Mouse (Mus musculus) C2C12 (cell line): ENCODE measurements around the gene Gsdme.

Source experiments
- CTCF ChIP-seq: IDR thresholded peaks from one replicate; pipeline ENCODE4 v1.5.1; 2011; ENCODE audit not compliant: control insufficient read depth, insufficient read depth, insufficient read length
- FOSL1 ChIP-seq: IDR thresholded peaks from one replicate; pipeline ENCODE4 v1.8.0; 2011; ENCODE audit warnings: mild to moderate bottlenecking, low read length; ENCODE audit not compliant: poor library complexity, insufficient read depth, severe bottlenecking
- MAX ChIP-seq: IDR thresholded peaks from one replicate; pipeline ENCODE4 v1.6.1; 2011; ENCODE audit warnings: mild to moderate bottlenecking, control low read depth
- MYOD1 ChIP-seq: IDR thresholded peaks from one replicate; pipeline ENCODE4 v1.6.1; 2011; ENCODE audit warnings: low read depth; ENCODE audit not compliant: control insufficient read depth, insufficient read length

GRCm38 (mm10) chr6:50252690-50253089, 11.0 kb downstream of the Gsdme start:
- TF ChIP-seq CTCF (no peak), MAX (no peak), MYOD1 (no peak), FOSL1 (no peak)
